Mouse (Mus musculus) frontal cortex, adult (tissue): ENCODE data around the gene Ces1e.

Experiments
- ATAC-seq: cut with Nextera tagmentation; 2 replicates; pipeline ENCODE4 v1.9.2; 2017; ENCODE audit warnings: mild to moderate bottlenecking, moderate library complexity, mixed read lengths; ENCODE audit not compliant: low TSS enrichment

Gene Ces1e

DNA sequence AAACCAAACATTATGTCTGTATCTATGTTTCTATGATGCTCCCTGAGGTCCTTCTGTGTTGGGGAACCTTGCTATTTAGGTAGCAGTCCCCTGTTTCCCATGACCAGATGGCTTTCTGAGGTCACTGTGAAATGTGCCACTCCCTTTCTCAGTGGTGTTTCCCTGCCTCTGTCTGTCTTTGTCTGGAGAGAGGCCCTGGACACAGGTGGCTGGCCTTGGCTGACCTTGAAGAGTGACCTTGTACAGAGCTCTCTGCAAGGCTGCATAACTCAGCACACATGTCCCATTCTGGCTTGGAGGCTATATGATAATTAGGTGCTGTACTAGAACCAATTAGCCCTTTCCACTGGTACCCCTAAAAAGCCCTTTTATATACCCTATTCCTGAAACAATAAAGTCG, 52.8 kb downstream of the Ces1e start:
- no peak for ATAC-seq

DNA sequence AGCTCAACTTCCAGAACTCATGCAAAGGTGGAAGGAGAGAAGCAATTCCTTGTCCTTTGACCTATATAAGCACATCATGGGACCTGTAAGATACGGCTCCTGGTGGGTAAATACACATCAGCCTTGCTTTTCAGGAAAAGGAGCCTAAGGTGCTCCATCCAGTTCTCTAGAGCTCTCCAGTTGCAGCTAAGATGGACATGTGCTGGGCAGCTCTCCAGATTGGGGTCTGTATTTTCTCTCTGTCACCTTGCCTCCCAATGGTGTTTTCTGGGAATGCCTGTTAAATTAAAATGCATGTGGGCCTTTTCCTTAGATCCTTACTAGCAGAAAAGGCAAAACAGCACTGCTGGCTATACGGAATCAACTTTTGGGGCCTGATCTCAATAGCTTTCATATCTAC, 54.9 kb downstream of the Ces1e start:
- no peak for ATAC-seq

DNA sequence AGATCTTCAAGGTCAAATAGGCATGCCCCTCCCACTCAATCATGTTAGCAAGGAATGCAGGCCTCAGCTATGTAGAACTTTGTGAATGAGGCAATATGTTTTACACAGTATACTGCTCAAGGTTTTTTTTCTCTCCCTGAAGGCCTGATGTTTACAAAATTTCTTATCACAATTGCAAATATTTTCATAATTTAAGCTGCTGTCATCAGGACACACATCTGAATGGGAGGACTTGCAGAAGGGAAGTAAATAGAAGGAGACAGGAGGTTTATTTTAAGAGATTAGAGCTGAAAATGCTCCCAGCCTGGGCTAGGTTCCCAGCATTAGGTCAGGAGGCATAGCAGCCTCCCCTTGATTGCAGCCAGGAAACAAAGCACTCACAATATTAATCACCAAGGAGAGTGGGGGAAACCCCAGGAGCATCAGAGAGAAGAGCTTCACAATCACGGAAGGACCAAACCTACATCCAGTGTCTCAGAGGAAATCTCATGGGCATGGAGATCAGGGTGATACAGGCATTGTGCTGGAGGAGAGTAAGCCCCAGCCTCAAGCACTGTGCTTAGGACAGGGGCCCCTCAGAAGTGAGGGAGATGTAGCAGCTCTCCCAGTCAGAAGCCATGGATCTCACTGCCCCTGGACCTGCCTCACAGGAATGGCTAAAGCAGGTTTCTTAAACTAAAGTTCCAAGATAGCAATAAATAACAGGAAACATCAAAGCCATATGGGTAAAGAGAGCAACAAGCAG, 57.4 kb downstream of the Ces1e start:
- no peak for ATAC-seq

DNA sequence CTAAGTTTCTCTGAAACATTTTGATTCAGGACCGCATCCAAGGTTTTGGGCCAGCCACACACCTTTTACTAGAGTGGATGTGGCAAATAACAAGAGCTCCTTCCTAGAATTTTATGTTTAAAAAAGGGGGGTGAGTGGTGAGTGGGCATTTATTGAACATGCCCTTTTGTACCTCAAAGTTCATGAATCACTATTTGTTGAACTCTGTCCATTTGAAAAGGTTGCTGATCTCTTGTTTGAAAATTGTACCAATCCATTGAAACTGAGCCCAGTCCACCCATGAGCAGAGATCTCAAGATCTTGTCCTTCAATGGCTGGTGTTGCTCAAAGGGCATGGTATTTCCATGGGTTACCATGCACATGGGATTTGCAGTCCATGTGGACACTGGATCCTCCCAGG, 66.1 kb downstream of the Ces1e start:
- ATAC-seq = no peak

DNA sequence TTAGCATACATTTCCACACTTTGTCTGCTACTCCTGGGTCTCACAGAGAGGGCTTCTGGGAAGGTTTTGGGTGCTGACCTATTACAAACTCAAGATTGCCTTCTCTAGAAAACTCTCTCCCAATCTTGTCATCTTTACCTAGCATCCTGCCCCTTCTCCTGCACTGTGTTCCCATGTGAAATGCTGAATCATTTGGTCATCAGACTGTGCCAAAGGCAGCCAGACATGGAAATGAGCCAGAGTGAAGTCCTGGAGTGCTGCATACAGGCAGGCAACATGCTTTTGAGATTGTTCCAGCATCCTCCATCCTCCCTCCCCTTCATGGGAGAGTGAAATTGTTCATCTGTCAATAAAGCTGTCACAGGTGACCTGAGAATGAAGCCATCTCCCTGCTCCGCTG, 78.0 kb downstream of the Ces1e start:
- ATAC-seq = no peak
